8 mouse cellular contexts compared by ENCODE assay signal in the genomic region with DNA sequence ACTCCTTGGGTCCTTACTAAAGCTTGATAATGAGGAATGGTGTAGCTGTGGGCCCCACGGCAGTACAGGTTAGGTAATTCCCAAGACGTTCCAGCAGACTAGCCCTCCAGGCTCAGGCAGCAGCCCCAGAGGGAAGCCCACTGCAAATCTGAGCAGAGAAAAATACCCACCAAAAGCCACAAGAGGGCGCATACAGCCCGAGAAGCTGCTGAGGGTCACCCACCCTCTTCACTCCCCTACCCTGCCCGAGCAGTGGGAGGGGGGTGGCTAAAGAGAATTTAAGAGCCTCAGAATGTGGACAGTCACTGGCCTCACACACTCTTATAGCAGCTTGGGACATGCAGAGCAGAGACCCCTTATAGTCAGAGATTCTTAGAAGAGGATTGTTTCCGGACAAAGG. TPM values are rescaled to one million over a fixed set of nuclear protein-coding genes. Genes with fewer than 3 reads are reported as not detected.
DNase-seq lines count a peak whose midpoint lies in the region; ATAC-seq and TF ChIP-seq lines count a peak whose summit lies in the region.

No protein-coding gene starts in this region.

- 8% methylated on average over 6 of the region's 6 CpGs for WGBS in lung, embryonic 14.5 days
- 11% methylated on average over 6 of the region's 6 CpGs for WGBS in liver, embryonic 14.5 days (ENCODE audit: insufficient replicate concordance)
- WGBS in stomach, embryonic 15.5 days, result 9% methylated on average over 6 of the region's 6 CpGs

- peaks cover 37% of the 10 kb centered on the region for H3K4me1 ChIP-seq in lung, embryonic 14.5 days (ENCODE audit: insufficient read depth)
- peaks cover 0 to 19% of the 10 kb centered on the region in 2 experiments; a peak in 3 of 4 replicates for H3K4me1 ChIP-seq in liver, embryonic 14.5 days (replicated peaks; ENCODE audit: control insufficient read depth in 2 of 2, insufficient read depth in 2 of 2, low read length in 1 of 2)
- H3K4me1 ChIP-seq in stomach, embryonic 15.5 days, result peaks cover 40% of the 10 kb centered on the region

- no peak for TF ChIP-seq EP300 in liver, embryonic 14.5 days (IDR thresholded peaks at IDR 0.05; ENCODE audit: low read depth)

- H3K27me3 ChIP-seq in lung, embryonic 14.5 days (ENCODE audit: insufficient read depth, low read length), result peaks cover 18% of the 10 kb centered on the region
- H3K27me3 ChIP-seq in liver, embryonic 14.5 days (ENCODE audit: control insufficient read depth, insufficient read depth, low read length), result peaks cover 16% of the 10 kb centered on the region
- peaks cover 6% of the 10 kb centered on the region; the same call in 1 of the 2 replicates for H3K27me3 ChIP-seq in stomach, embryonic 15.5 days (replicated peaks)

- DNase-seq in lung, embryonic 14.5 days, result peak; percentile 90
- no peak for DNase-seq in lung, postnatal 25 days (ENCODE audit: low spot score)
- peak; percentile 50 to 67 for DNase-seq in heart, postnatal 14 days
- no peak for DNase-seq in liver, embryonic 14.5 days (ENCODE audit: low read depth in 3 of 3, low spot score in 3 of 3)
- no peak for DNase-seq in left cerebral cortex, adult 11 months (ENCODE audit: low spot score)
- no peak for DNase-seq in c-Kit-positive CD71-positive TER-119-positive erythroid progenitor cells, embryonic 14.5 days (ENCODE audit: low spot score)

- TF ChIP-seq CTCF in lung, embryonic 14.5 days (IDR thresholded peaks at IDR 0.05; ENCODE audit: low read depth), result peak; percentile 85
- peak; percentile 73 for TF ChIP-seq CTCF in liver, embryonic 14.5 days (IDR thresholded peaks at IDR 0.05; ENCODE audit: low read depth)

- H3K9me3 ChIP-seq in lung, embryonic 14.5 days (ENCODE audit: low read depth, low read length), result no peaks in the 10 kb centered on the region
- no peaks in the 10 kb centered on the region for H3K9me3 ChIP-seq in liver, embryonic 14.5 days (ENCODE audit: control insufficient read depth, low read length)
- no peaks in the 10 kb centered on the region for H3K9me3 ChIP-seq in stomach, embryonic 15.5 days

- peak; percentile 4; the same call in 1 of the 2 replicates for ATAC-seq in lung, embryonic 14.5 days (ENCODE audit: insufficient read depth)
- peak; percentile 30; the same call in 1 of the 2 replicates for ATAC-seq in common myeloid progenitor, adult 5-6 weeks (replicated peaks; ENCODE audit: low read depth, poor library complexity, severe bottlenecking)
- ATAC-seq in liver, embryonic 14.5 days (ENCODE audit: insufficient read depth), result no peak
- ATAC-seq in stomach, embryonic 15.5 days (ENCODE audit: insufficient read depth, low FRiP score, low read depth), result peak; percentile 11; the same call in 1 of the 2 replicates

- H3K4me2 ChIP-seq in lung, embryonic 14.5 days, result 0 out of 2 replicates have a peak overlapping the region, but pooled peaks have one; percentile 16
- H3K4me2 ChIP-seq in liver, embryonic 14.5 days (ENCODE audit: low read depth), result no peak overlapping the region
- no peak overlapping the region for H3K4me2 ChIP-seq in stomach, embryonic 15.5 days

- H3K9ac ChIP-seq in lung, embryonic 14.5 days, result no peak overlapping the region
- no peak overlapping the region for H3K9ac ChIP-seq in liver, embryonic 14.5 days (replicated peaks)
- no peak overlapping the region for H3K9ac ChIP-seq in stomach, embryonic 15.5 days

- no peak overlapping the region for H3K4me3 ChIP-seq in lung, embryonic 14.5 days (ENCODE audit: low read depth, low read length)
- no peak overlapping the region for H3K4me3 ChIP-seq in liver, embryonic 14.5 days (ENCODE audit: insufficient read depth in 1 of 2, low read depth in 2 of 2, low read length in 2 of 2)
- no peak overlapping the region for H3K4me3 ChIP-seq in stomach, embryonic 15.5 days (replicated peaks)

- 0 out of 2 replicates have a peak, but pooled peaks cover 3% of the 10 kb centered on the region for H3K36me3 ChIP-seq in lung, embryonic 14.5 days (ENCODE audit: insufficient read depth)
- no peaks in the 10 kb centered on the region for H3K36me3 ChIP-seq in liver, embryonic 14.5 days (replicated peaks; ENCODE audit: control insufficient read depth, insufficient read depth, low read depth)
- no peaks in the 10 kb centered on the region for H3K36me3 ChIP-seq in stomach, embryonic 15.5 days

- intact Hi-C loops in heart, postnatal 14 days (cut with DNase I), result loop anchor here (1.0 kb wide), 1 partner anchor 17 kb away; no protein-coding TSS in a partner anchor

- H3K27ac ChIP-seq in lung, embryonic 14.5 days (ENCODE audit: low read depth), result no peak overlapping the region
- no peak overlapping the region for H3K27ac ChIP-seq in liver, embryonic 14.5 days
- H3K27ac ChIP-seq in stomach, embryonic 15.5 days, result 0 out of 2 replicates have a peak overlapping the region, but pooled peaks have one; percentile 40

RNA-seq across cellular contexts. Expression of gene Rin1, which starts 6.0 kb away (rescaled TPM):
- polyA plus RNA-seq in lung, embryonic 14.5 days (2014; fragmentation: Nextera tagmentation; extraction: Ambion mirVana), result 4.0 and 5.9 TPM in 2 replicates
- total RNA-seq in common myeloid progenitor, adult 5-6 weeks (2017), result 0.15 and 0.18 TPM in 2 replicates
- total RNA-seq in heart, postnatal 14 days (2021), result 1 to 10 TPM; 1.8 TPM
- 0.42 and 0.54 TPM in 2 replicates for polyA plus RNA-seq in liver, embryonic 14.5 days (2012; rRNA removed)
- polyA plus RNA-seq in liver, embryonic 14.5 days (2014; fragmentation: Nextera tagmentation; extraction: Ambion mirVana), result 0.13 and 0.28 TPM in 2 replicates
- 2.3 and 3.6 TPM in 2 replicates for polyA plus RNA-seq in stomach, embryonic 15.5 days (2015; fragmentation: Nextera tagmentation; extraction: Ambion mirVana)

RNA-seq across cellular contexts. Expression of gene Cd248, which starts 11.6 kb away (rescaled TPM):
- polyA plus RNA-seq in lung, embryonic 14.5 days (2014; fragmentation: Nextera tagmentation; extraction: Ambion mirVana), result 105 and 110 TPM in 2 replicates
- total RNA-seq in common myeloid progenitor, adult 5-6 weeks (2017), result 0.41 and 0.49 TPM in 2 replicates
- total RNA-seq in heart, postnatal 14 days (2021), result 10 to 100 TPM; 21.3 to 23.9 TPM
- polyA plus RNA-seq in liver, embryonic 14.5 days (2012; rRNA removed), result 1.7 and 2.0 TPM in 2 replicates
- 2.8 and 3.4 TPM in 2 replicates for polyA plus RNA-seq in liver, embryonic 14.5 days (2014; fragmentation: Nextera tagmentation; extraction: Ambion mirVana)
- 58.4 and 68.3 TPM in 2 replicates for polyA plus RNA-seq in stomach, embryonic 15.5 days (2015; fragmentation: Nextera tagmentation; extraction: Ambion mirVana)

RNA-seq across cellular contexts. Expression of gene Brms1, which starts 15.1 kb away (rescaled TPM):
- 43.4 and 48.0 TPM in 2 replicates for polyA plus RNA-seq in lung, embryonic 14.5 days (2014; fragmentation: Nextera tagmentation; extraction: Ambion mirVana)
- total RNA-seq in common myeloid progenitor, adult 5-6 weeks (2017), result 27.8 and 28.5 TPM in 2 replicates
- 10 to 100 TPM; 12.9 to 14.8 TPM for total RNA-seq in heart, postnatal 14 days (2021)
- polyA plus RNA-seq in liver, embryonic 14.5 days (2012; rRNA removed), result 17.3 and 19.9 TPM in 2 replicates
- polyA plus RNA-seq in liver, embryonic 14.5 days (2014; fragmentation: Nextera tagmentation; extraction: Ambion mirVana), result 24.5 and 26.4 TPM in 2 replicates
- polyA plus RNA-seq in stomach, embryonic 15.5 days (2015; fragmentation: Nextera tagmentation; extraction: Ambion mirVana), result 39.5 and 39.9 TPM in 2 replicates

RNA-seq across cellular contexts. Expression of gene AC124502.3, which starts 17.6 kb away (rescaled TPM):
- 1.3 and 1.8 TPM in 2 replicates for polyA plus RNA-seq in lung, embryonic 14.5 days (2014; fragmentation: Nextera tagmentation; extraction: Ambion mirVana)
- 5.8 TPM in 1 of 2 replicates, not detected in the other for total RNA-seq in common myeloid progenitor, adult 5-6 weeks (2017)
- 1 to 10 TPM in 1 of 2 experiments, under 1 TPM in 1; 0.98 to 1.8 TPM for total RNA-seq in heart, postnatal 14 days (2021)
- 0.19 and 0.29 TPM in 2 replicates for polyA plus RNA-seq in liver, embryonic 14.5 days (2012; rRNA removed)
- polyA plus RNA-seq in liver, embryonic 14.5 days (2014; fragmentation: Nextera tagmentation; extraction: Ambion mirVana), result 0.13 and 0.59 TPM in 2 replicates
- 2.2 and 2.3 TPM in 2 replicates for polyA plus RNA-seq in stomach, embryonic 15.5 days (2015; fragmentation: Nextera tagmentation; extraction: Ambion mirVana)

RNA-seq across cellular contexts. Expression of gene B4gat1, which starts 17.6 kb away (rescaled TPM):
- polyA plus RNA-seq in lung, embryonic 14.5 days (2014; fragmentation: Nextera tagmentation; extraction: Ambion mirVana), result 45.8 and 47.9 TPM in 2 replicates
- 9.2 TPM in 1 of 2 replicates, not detected in the other for total RNA-seq in common myeloid progenitor, adult 5-6 weeks (2017)
- total RNA-seq in heart, postnatal 14 days (2021), result 10 to 100 TPM; 40.8 to 44.4 TPM
- 3.4 and 4.2 TPM in 2 replicates for polyA plus RNA-seq in liver, embryonic 14.5 days (2012; rRNA removed)
- polyA plus RNA-seq in liver, embryonic 14.5 days (2014; fragmentation: Nextera tagmentation; extraction: Ambion mirVana), result 6.5 TPM in 2 replicates
- polyA plus RNA-seq in stomach, embryonic 15.5 days (2015; fragmentation: Nextera tagmentation; extraction: Ambion mirVana), result 38.7 and 42.1 TPM in 2 replicates

Comparison
In these comparisons a context has a peak if more than half of its experiments do, and no peak if none do; other contexts are left out.
1. DNase-seq: peak in lung, embryonic 14.5 days (single experiment) and heart, postnatal 14 days (2 of 2); none in lung, postnatal 25 days (single experiment), liver, embryonic 14.5 days (0 of 3), left cerebral cortex, adult 11 months (single experiment) and c-Kit-positive CD71-positive TER-119-positive erythroid progenitor cells, embryonic 14.5 days (single experiment).
2. RNA of gene Cd248, which starts 11.6 kb away (polyA plus RNA-seq): 105 to 110 TPM in lung, embryonic 14.5 days and 58.4 to 68.3 TPM in stomach, embryonic 15.5 days; 1.7 to 3.4 TPM in liver, embryonic 14.5 days; every median in the first group is over 10 times any median in the second.